Mouse (Mus musculus) olfactory bulb, adult 2 months (tissue): ENCODE measurements around the gene Gm20696.

Experiments
- CTCF ChIP-seq: fragments of 200-500 bp; IDR thresholded peaks from 2 replicates; pipeline ENCODE4 v1.5.1; 2012; ENCODE audit warnings: low read depth, mild to moderate bottlenecking, low read length, moderate library complexity; ENCODE audit not compliant: insufficient read depth
- POLR2A ChIP-seq: fragments of 200-500 bp; IDR thresholded peaks from 2 replicates; pipeline ENCODE4 v1.6.1; 2012; ENCODE audit warnings: mild to moderate bottlenecking, low read depth, low read length, moderate library complexity; ENCODE audit not compliant: insufficient read depth

- TF ChIP-seq POLR2A (no peak), CTCF (no peak)
These were observed 226.7 kb downstream of the Gm20696 start for GRCm38 (mm10) chr6:99439878-99440361.
